Mouse (Mus musculus) large intestine, adult 2 months (tissue): ENCODE measurements around the gene Vsir. TPM values are rescaled to one million over a fixed set of nuclear protein-coding genes. Genes with fewer than 3 reads are reported as not detected.

Experiments used
- DNase-seq: peaks from one replicate; pipeline ENCODE4 v3.0.0-alpha.2; 2012; ENCODE audit warnings: low read depth, low spot score
- WGBS: fragments of 180-500 bp; shearing (Covaris S2); methylation state at CpG from one replicate; pipeline ENCODE4 v1.1.7; 2018; 5-methylcytosine and 5-hydroxymethylcytosine counted together
- polyA plus RNA-seq: library from polyadenylated mRNA; depleted of rRNA; stranded (reverse); fragments of >200 nt; gene quantifications from 2 replicates; pipeline ENCODE4 v1.2.3, GENCODE M21; 2012; rRNA removed

Vsir gene
- polyA plus RNA-seq = 22.6 and 40.7 TPM in 2 replicates

- WGBS = 1% methylated on average over 37 of the region's 37 CpGs
- DNase-seq = no peak
Measured at GRCm38 (mm10) chr10:60346701-60347405, at the start of gene Vsir. TSS of gene Vsir (plus strand) at chr10:60346851.

GRCm38 (mm10) chr10:60299636-60300035 lies 47.0 kb upstream of the Vsir start:
- 95% methylated on average over 12 of the region's 12 CpGs for WGBS
- no peak for DNase-seq

GRCm38 (mm10) chr10:60303419-60303818 lies 43.2 kb upstream of the Vsir start:
- 84% methylated on average over 17 of the region's 17 CpGs for WGBS

GRCm38 (mm10) chr10:60304854-60305628 lies 41.6 kb upstream of the Vsir start:
- DNase-seq = no peak
- WGBS = 45% methylated on average over 15 of the region's 15 CpGs

More at GRCm38 (mm10) chr10:60303419-60303818, 43.2 kb upstream of the Vsir start:
- no peak for DNase-seq

- WGBS = 83% methylated on average over 13 of the region's 13 CpGs
- no peak for DNase-seq
Measured at GRCm38 (mm10) chr10:60310629-60311028, 36.0 kb upstream of the Vsir start.

GRCm38 (mm10) chr10:60313606-60314005 lies 33.0 kb upstream of the Vsir start:
- WGBS = 90% methylated on average over 5 of the region's 5 CpGs
- DNase-seq = no peak

- no peak for DNase-seq
- 83% methylated on average over 4 of the region's 4 CpGs for WGBS
Measured at GRCm38 (mm10) chr10:60316166-60316565, 30.5 kb upstream of the Vsir start.

GRCm38 (mm10) chr10:60328963-60329650 lies 17.5 kb upstream of the Vsir start:
- no peak for DNase-seq
- WGBS = 58% methylated on average over 11 of the region's 11 CpGs

GRCm38 (mm10) chr10:60334583-60334982 lies 12.1 kb upstream of the Vsir start:
- no peak for DNase-seq
- 54% methylated on average over 7 of the region's 7 CpGs for WGBS

- DNase-seq = no peak
- 93% methylated on average over 4 of the region's 4 CpGs for WGBS
Measured at GRCm38 (mm10) chr10:60335021-60335420, 11.6 kb upstream of the Vsir start.

GRCm38 (mm10) chr10:60341528-60341927 lies 5.1 kb upstream of the Vsir start:
- DNase-seq = no peak
- WGBS = 56% methylated on average over 9 of the region's 9 CpGs

- DNase-seq = no peak
- 77% methylated on average over 3 of the region's 3 CpGs for WGBS
Measured at GRCm38 (mm10) chr10:60344111-60344510, 2.5 kb upstream of the Vsir start.

- DNase-seq = no peak
- WGBS = 87% methylated on average over 4 of the region's 4 CpGs
Measured at GRCm38 (mm10) chr10:60346056-60346455, 595 bp upstream of the Vsir start.

- 62% methylated on average over 9 of the region's 9 CpGs for WGBS
- DNase-seq = no peak
Measured at GRCm38 (mm10) chr10:60347768-60348610, 1.3 kb downstream of the Vsir start.

GRCm38 (mm10) chr10:60349056-60349455 lies 2.4 kb downstream of the Vsir start:
- WGBS = 35% methylated on average over 6 of the region's 6 CpGs
- no peak for DNase-seq

- no peak for DNase-seq
- 85% methylated on average over 5 of the region's 5 CpGs for WGBS
Measured at GRCm38 (mm10) chr10:60349644-60350043, 3.0 kb downstream of the Vsir start.

- WGBS = 46% methylated on average over 5 of the region's 5 CpGs
- DNase-seq = no peak
Measured at GRCm38 (mm10) chr10:60350077-60350804, 3.6 kb downstream of the Vsir start.

GRCm38 (mm10) chr10:60350805-60351167 lies 4.1 kb downstream of the Vsir start:
- 5% methylated on average over 3 of the region's 3 CpGs for WGBS

GRCm38 (mm10) chr10:60351248-60351647 lies 4.6 kb downstream of the Vsir start:
- DNase-seq = no peak
- 8% methylated on average over 3 of the region's 3 CpGs for WGBS

More at GRCm38 (mm10) chr10:60350805-60351167, 4.1 kb downstream of the Vsir start:
- peak; percentile 73 for DNase-seq
